Mouse (Mus musculus): ENCODE results near the gene Slc7a14.

DNA sequence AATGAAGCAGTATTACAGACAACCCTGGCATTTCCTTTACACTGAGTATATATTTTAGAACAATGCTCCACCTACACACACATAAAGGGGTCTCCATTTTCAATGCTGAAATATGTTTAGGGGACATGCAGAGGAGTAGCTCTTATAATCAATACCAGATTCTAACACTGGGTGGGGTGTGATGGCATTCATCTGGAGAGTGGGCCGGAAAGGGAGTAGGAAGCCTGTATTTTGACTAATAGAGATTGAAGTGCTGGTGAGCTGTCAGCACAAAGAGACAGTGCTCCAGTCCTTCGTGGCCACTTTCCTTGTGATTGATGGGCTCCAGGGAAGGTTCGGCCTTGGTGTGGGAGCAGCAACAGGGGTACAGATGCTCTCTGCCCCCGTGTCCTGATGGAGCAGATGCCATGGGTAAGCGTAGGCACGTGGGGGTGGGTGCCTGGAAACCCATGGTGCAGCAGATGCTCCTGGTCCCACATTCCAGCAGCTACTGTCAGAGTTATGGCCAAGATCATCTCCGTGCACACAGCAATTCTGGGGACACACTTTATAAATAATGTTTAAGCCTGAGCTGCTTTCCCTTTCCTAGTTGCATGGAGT lies 18.2 kb upstream of the Slc7a14 start:
- TF ChIP-seq CTCF (IDR thresholded peaks at IDR 0.05 in 2 of 3, conservative IDR thresholded peaks at IDR 0.05 in 1 of 3; ENCODE audit: control insufficient read depth in 1 of 3, insufficient read depth in 1 of 3, low read depth in 2 of 3, low read length in 3 of 3, poor library complexity in 1 of 3, severe bottlenecking in 1 of 3) (no peak), ZC3H11A (IDR thresholded peaks at IDR 0.05; ENCODE audit: low read depth, low read length) (no peak), POLR2AphosphoS2 (IDR thresholded peaks at IDR 0.05; ENCODE audit: low read length) (no peak), POLR2A (IDR thresholded peaks at IDR 0.05; ENCODE audit: control insufficient read depth in 1 of 2, insufficient read depth in 1 of 2, low read depth in 1 of 2, low read length in 2 of 2, poor library complexity in 1 of 2) (no peak), EP300 (IDR thresholded peaks at IDR 0.05; ENCODE audit: low read depth in 1 of 2, low read length in 2 of 2) (no peak), BHLHE40 (IDR thresholded peaks at IDR 0.05; ENCODE audit: borderline replicate concordance, low read depth, low read length) (no peak), ETS1 (IDR thresholded peaks at IDR 0.05; ENCODE audit: low read depth, low read length) (no peak), TBP (IDR thresholded peaks at IDR 0.05; ENCODE audit: low read depth, low read length) (no peak), ZNF384 (IDR thresholded peaks at IDR 0.05; ENCODE audit: low read depth, low read length) (no peak), GABPA (IDR thresholded peaks at IDR 0.05; ENCODE audit: low read depth, low read length) (no peak), HCFC1 (IDR thresholded peaks at IDR 0.05; ENCODE audit: low read depth, low read length) (no peak), NRF1 (IDR thresholded peaks at IDR 0.05; ENCODE audit: insufficient read depth, low read depth, low read length, poor library complexity, severe bottlenecking) (no peak), MYC (IDR thresholded peaks at IDR 0.05; ENCODE audit: low read depth, low read length) (no peak), RAD21 (IDR thresholded peaks at IDR 0.05; ENCODE audit: low read depth, low read length) (no peak)
